Comparison of ENCODE assay signal across 23 mouse cellular contexts in the genomic region with DNA sequence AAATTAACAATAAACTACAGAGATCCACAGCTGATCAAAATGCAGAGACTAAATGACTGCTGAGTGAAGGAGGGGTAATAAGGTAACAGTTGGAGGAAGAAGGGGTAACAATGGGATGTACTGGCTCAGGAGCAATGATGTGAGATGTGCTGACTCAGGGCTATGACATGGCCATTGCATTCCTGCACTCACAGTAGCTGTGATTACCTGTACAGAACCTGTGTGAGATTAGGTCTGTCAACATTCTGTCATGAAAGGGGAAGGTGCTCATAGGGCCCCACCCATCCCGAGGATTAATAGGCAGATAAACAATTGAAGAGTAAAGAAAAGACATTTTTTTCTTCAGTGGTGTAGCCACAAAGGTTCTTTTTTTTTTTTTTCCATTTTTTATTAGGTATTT. TPM values are rescaled to one million over a fixed set of nuclear protein-coding genes. Genes with fewer than 3 reads are reported as not detected.
A peak's percentile ranks its signal among the peaks of the same experiment; 100 is the strongest.
DNase-seq lines count a peak whose midpoint lies in the region; ATAC-seq and TF ChIP-seq lines count a peak whose summit lies in the region.
"Had no signal": no experiment of that assay in that cellular context is flagged by ENCODE, and none has a peak within 500 bp of the region (broad histone marks: within the 10 kb centered on the region; RNA-seq: fewer than 3 reads in every experiment).

No protein-coding gene starts in this region.

- H3K9me3 ChIP-seq in CH12.LX (replicated peaks; ENCODE audit: low read length) (peaks cover 3% of the 10 kb centered on the region), MEL (replicated peaks; ENCODE audit: insufficient read depth, low read length) (no peaks in the 10 kb centered on the region)
- no peaks in the 10 kb centered on the region for H3K9me3 ChIP-seq in stomach, postnatal 0 days (ENCODE audit: control insufficient read depth, low read length)
- H3K9me3 ChIP-seq: embryonic facial prominence, embryonic 10.5 days; embryonic facial prominence, embryonic 12.5 days; forebrain, embryonic 13.5 days; forebrain, embryonic 15.5 days; G1E had no signal

- DNase-seq in layer of hippocampus, adult 2 months (ENCODE audit: low spot score in 2 of 2): no peak
- no peak for DNase-seq in layer of hippocampus, adult 18-20 months (ENCODE audit: low spot score in 2 of 2)
- DNase-seq in CH12.LX (ENCODE audit: extremely low read depth) (no peak), MEL (ENCODE audit: low read depth, low spot score) (peak; percentile 57)
- DNase-seq in stomach, postnatal 0 days (ENCODE audit: low spot score): peak; percentile 44
- no peak for DNase-seq in right cerebral cortex, postnatal 4 days
- no peak for DNase-seq in thymus, postnatal 0 days (ENCODE audit: low spot score)
- DNase-seq: adrenal gland, adult 2 months; adrenal gland, postnatal 10 days; adrenal gland, postnatal 25 days; B cell, adult 2 months; cerebellum, adult 11 months; cerebellum, adult 18-20 months; cerebellum, adult 8-10 months; cerebellum, adult 9-11 months; cerebellum, postnatal 25 days; forebrain, postnatal 0 days had no signal

- H3K79me2 ChIP-seq in CH12.LX (replicated peaks; ENCODE audit: control insufficient read depth, extremely low read depth, insufficient read depth, poor library complexity, severe bottlenecking): no peaks in the 10 kb centered on the region
- peaks cover 2% of the 10 kb centered on the region; the same call in 1 of the 2 replicates for H3K79me2 ChIP-seq in MEL (ENCODE audit: control insufficient read depth, insufficient read depth, low read length, poor library complexity)

- dilution Hi-C loops in CH12.LX (cut with MboI; ENCODE audit: extremely low pct_ligation_motif_present, extremely low pct_unique_long_range_greater_than_20kb, low sequenced_read_pairs): no loop called here

- in situ Hi-C loops in CH12.LX (cut with MboI; ENCODE audit: low pct_ligation_motif_present, low pct_unique_long_range_greater_than_20kb, low sequenced_read_pairs): no loop called here

- peak; percentile 94 for ATAC-seq in stomach, postnatal 0 days (ENCODE audit: low FRiP score, low TSS enrichment)
- ATAC-seq: CD4-positive, CD25-positive, alpha-beta regulatory T cell, adult 4 months; forebrain, embryonic 13.5 days; forebrain, embryonic 15.5 days; forebrain, postnatal 0 days had no signal

- 0 out of 2 replicates have a peak overlapping the region, but pooled peaks have one; percentile 68 for H3K27ac ChIP-seq in layer of hippocampus, adult 2 months
- H3K27ac ChIP-seq in CH12.LX (ENCODE audit: insufficient read depth, low read depth) (no peak overlapping the region), MEL (ENCODE audit: control insufficient read depth, low read depth, low read length) (no peak overlapping the region)
- no peak overlapping the region for H3K27ac ChIP-seq in stomach, postnatal 0 days (replicated peaks)
- H3K27ac ChIP-seq: embryonic facial prominence, embryonic 10.5 days; embryonic facial prominence, embryonic 12.5 days; forebrain, embryonic 13.5 days; forebrain, embryonic 15.5 days had no signal

- no peak for TF ChIP-seq CTCF in layer of hippocampus, adult 2 months (conservative IDR thresholded peaks at IDR 0.05)
- no peak for TF ChIP-seq CTCF in CH12.LX (conservative IDR thresholded peaks at IDR 0.05 in 1 of 2, IDR thresholded peaks at IDR 0.05 in 1 of 2; ENCODE audit: low read depth in 2 of 2, low read length in 2 of 2)
- TF ChIP-seq CTCF in MEL (IDR thresholded peaks at IDR 0.05 in 2 of 3, conservative IDR thresholded peaks at IDR 0.05 in 1 of 3; ENCODE audit: control insufficient read depth in 1 of 3, insufficient read depth in 1 of 3, low read depth in 2 of 3, low read length in 3 of 3, poor library complexity in 1 of 3, severe bottlenecking in 1 of 3): no peak
- no peak for TF ChIP-seq CTCF in stomach, postnatal 0 days (IDR thresholded peaks at IDR 0.05; ENCODE audit: low read depth)

- H3K9ac ChIP-seq in CH12.LX (ENCODE audit: insufficient read depth, low read depth) (no peak overlapping the region), MEL (ENCODE audit: control insufficient read depth, low read depth, low read length, poor library complexity, severe bottlenecking) (no peak overlapping the region)
- H3K9ac ChIP-seq in stomach, postnatal 0 days (ENCODE audit: low read length): no peak overlapping the region
- H3K9ac ChIP-seq: embryonic facial prominence, embryonic 12.5 days; forebrain, embryonic 13.5 days; forebrain, embryonic 15.5 days; forebrain, postnatal 0 days had no signal

- H3K36me3 ChIP-seq in CH12.LX (replicated peaks in 1 of 2; ENCODE audit: control insufficient read depth in 1 of 2, insufficient read depth in 1 of 2, low read length in 1 of 2) (peaks cover 51 to 84% of the 10 kb centered on the region in 2 experiments), MEL (ENCODE audit: control insufficient read depth in 1 of 2, insufficient read depth in 2 of 2, low read length in 2 of 2) (peaks cover 10 to 85% of the 10 kb centered on the region in 2 experiments)
- peaks cover 4% of the 10 kb centered on the region; the same call in 1 of the 2 replicates for H3K36me3 ChIP-seq in stomach, postnatal 0 days (ENCODE audit: control insufficient read depth, insufficient read depth, low read length)

- no peaks in the 10 kb centered on the region for H3K4me1 ChIP-seq in CH12.LX (ENCODE audit: control insufficient read depth in 1 of 2, insufficient read depth in 2 of 2)
- H3K4me1 ChIP-seq in MEL (ENCODE audit: control insufficient read depth in 1 of 2, insufficient read depth in 2 of 2, low read length in 2 of 2): no peaks in the 10 kb centered on the region
- H3K4me1 ChIP-seq in stomach, postnatal 0 days (replicated peaks; ENCODE audit: control insufficient read depth, insufficient read depth): no peaks in the 10 kb centered on the region
- H3K4me1 ChIP-seq: embryonic facial prominence, embryonic 10.5 days; embryonic facial prominence, embryonic 12.5 days; forebrain, embryonic 13.5 days; forebrain, embryonic 15.5 days had no signal

- no peak overlapping the region for H3K4me2 ChIP-seq in CH12.LX (ENCODE audit: insufficient read depth, low read depth, poor library complexity, severe bottlenecking)
- no peak overlapping the region for H3K4me2 ChIP-seq in stomach, postnatal 0 days (replicated peaks; ENCODE audit: low read depth)
- H3K4me2 ChIP-seq: embryonic facial prominence, embryonic 12.5 days; forebrain, embryonic 13.5 days; forebrain, embryonic 15.5 days had no signal

- 37% methylated on average over 1 of the region's 1 CpGs for WGBS in stomach, postnatal 0 days

- TF ChIP-seq EP300 in CH12.LX (IDR thresholded peaks at IDR 0.05; ENCODE audit: low read length): no peak
- TF ChIP-seq EP300 in MEL (IDR thresholded peaks at IDR 0.05; ENCODE audit: low read depth in 1 of 2, low read length in 2 of 2): no peak; a peak in 1 of 4 replicates
- TF ChIP-seq EP300 in stomach, postnatal 0 days (optimal IDR thresholded peaks at IDR 0.05): no peak

- TF ChIP-seq RAD21 in CH12.LX (IDR thresholded peaks at IDR 0.05; ENCODE audit: low read depth, low read length): no peak
- TF ChIP-seq RAD21 in MEL (IDR thresholded peaks at IDR 0.05; ENCODE audit: low read depth, low read length): no peak

- H3K27me3 ChIP-seq in CH12.LX (replicated peaks) (no peaks in the 10 kb centered on the region), MEL (ENCODE audit: control insufficient read depth in 1 of 2, insufficient read depth in 2 of 2, low read length in 2 of 2) (no peaks in the 10 kb centered on the region)
- no peaks in the 10 kb centered on the region for H3K27me3 ChIP-seq in stomach, postnatal 0 days (ENCODE audit: control insufficient read depth, insufficient read depth, low read length)
- H3K27me3 ChIP-seq: embryonic facial prominence, embryonic 12.5 days; forebrain, embryonic 13.5 days; forebrain, embryonic 15.5 days had no signal

- TF ChIP-seq POLR2A in CH12.LX (IDR thresholded peaks at IDR 0.05; ENCODE audit: low read depth, low read length): no peak
- peak in 1 of 2 experiments; percentile 51; a peak in 2 of 4 replicates for TF ChIP-seq POLR2A in MEL (IDR thresholded peaks at IDR 0.05; ENCODE audit: control insufficient read depth in 1 of 2, insufficient read depth in 1 of 2, low read depth in 1 of 2, low read length in 2 of 2, poor library complexity in 1 of 2)

- no peak overlapping the region for H3K4me3 ChIP-seq in layer of hippocampus, adult 2 months
- no peak overlapping the region for H3K4me3 ChIP-seq in CH12.LX (replicated peaks in 1 of 3; ENCODE audit: low read depth in 2 of 3, low read length in 2 of 3, poor library complexity in 1 of 3)
- no peak overlapping the region for H3K4me3 ChIP-seq in MEL (ENCODE audit: control insufficient read depth in 1 of 2, insufficient read depth in 1 of 2, low read depth in 2 of 2, low read length in 2 of 2)
- no peak overlapping the region for H3K4me3 ChIP-seq in stomach, postnatal 0 days (ENCODE audit: low read depth, low read length)
- H3K4me3 ChIP-seq: embryonic facial prominence, embryonic 10.5 days; embryonic facial prominence, embryonic 12.5 days; forebrain, embryonic 13.5 days; forebrain, embryonic 15.5 days had no signal

TF ChIP-seq in CH12.LX, 34 proteins besides CTCF, POLR2A, EP300 and RAD21 (continues in another document):
- no peak for TF ChIP-seq ZKSCAN1 (IDR thresholded peaks at IDR 0.05; ENCODE audit: borderline replicate concordance, low read depth, low read length)

TF ChIP-seq in MEL, 35 proteins besides CTCF, POLR2A, EP300 and RAD21 (continues in another document):
- TF ChIP-seq TAL1 (IDR thresholded peaks at IDR 0.05; ENCODE audit: low read length): no peak

RNA-seq across cellular contexts. Expression of a gene that starts 32.9 kb away (rescaled TPM):
- 10 to 100 TPM; 19.9 to 23.2 TPM for total RNA-seq in layer of hippocampus, adult 2 months (2021)
- 10 to 100 TPM; 14.5 TPM for total RNA-seq in layer of hippocampus, adult 18-20 months (2021)
- total RNA-seq in CH12.LX (2012; rRNA removed) (7.1 and 7.2 TPM in 2 replicates), CH12.LX (2014; rRNA removed) (7.5 and 9.7 TPM in 2 replicates), MEL (2012; rRNA removed) (not detected in 2 replicates)
- polyA plus RNA-seq in CH12.LX (2012; ENCODE audit: insufficient read length, low read depth) (4.0 and 4.3 TPM in 2 replicates), MEL (2012; ENCODE audit: insufficient read depth in 1 of 2, insufficient read length in 2 of 2, low read depth in 1 of 2, low replicate concordance in 2 of 2, missing spikeins in 1 of 2) (under 1 TPM in 1 of 2 experiments, not detected in 1; 0.13 TPM)
- polyA plus RNA-seq in stomach, postnatal 0 days (2015; fragmentation: Nextera tagmentation; extraction: Ambion mirVana): 10.1 and 10.2 TPM in 2 replicates
- 17.0 and 17.7 TPM in 2 replicates for polyA plus RNA-seq in thymus, postnatal 0 days (2015; fragmentation: Nextera tagmentation; extraction: Ambion mirVana)

RNA-seq across cellular contexts. Expression of a gene that starts 48.7 kb away (rescaled TPM):
- 10 to 100 TPM; 17.4 to 21.5 TPM for total RNA-seq in layer of hippocampus, adult 2 months (2021)
- total RNA-seq in layer of hippocampus, adult 18-20 months (2021): 10 to 100 TPM; 34.9 to 36.4 TPM
- total RNA-seq in CH12.LX (2012; rRNA removed) (12.2 and 14.6 TPM in 2 replicates), CH12.LX (2014; rRNA removed) (15.7 and 16.2 TPM in 2 replicates), MEL (2012; rRNA removed) (93.3 and 105 TPM in 2 replicates)
- polyA plus RNA-seq in CH12.LX (2012; ENCODE audit: insufficient read length, low read depth) (12.3 and 14.9 TPM in 2 replicates), MEL (2012; ENCODE audit: insufficient read depth in 1 of 2, insufficient read length in 2 of 2, low read depth in 1 of 2, low replicate concordance in 2 of 2, missing spikeins in 1 of 2) (100 to 1,000 TPM in 1 of 2 experiments, 10 to 100 TPM in 1; 93.3 to 114 TPM)
- 13.3 and 15.7 TPM in 2 replicates for polyA plus RNA-seq in stomach, postnatal 0 days (2015; fragmentation: Nextera tagmentation; extraction: Ambion mirVana)
- 20.1 and 20.7 TPM in 2 replicates for polyA plus RNA-seq in thymus, postnatal 0 days (2015; fragmentation: Nextera tagmentation; extraction: Ambion mirVana)

Comparison
In these comparisons a context has a peak if more than half of its experiments do, and no peak if none do; other contexts are left out.
1. DNase-seq: peak in MEL (single experiment) and stomach, postnatal 0 days (single experiment); none in layer of hippocampus, adult 2 months (0 of 2), layer of hippocampus, adult 18-20 months (0 of 2), CH12.LX (single experiment), right cerebral cortex, postnatal 4 days (single experiment) and thymus, postnatal 0 days (single experiment).